ENCODE assay signal across 25 mouse cellular contexts in the genomic region with DNA sequence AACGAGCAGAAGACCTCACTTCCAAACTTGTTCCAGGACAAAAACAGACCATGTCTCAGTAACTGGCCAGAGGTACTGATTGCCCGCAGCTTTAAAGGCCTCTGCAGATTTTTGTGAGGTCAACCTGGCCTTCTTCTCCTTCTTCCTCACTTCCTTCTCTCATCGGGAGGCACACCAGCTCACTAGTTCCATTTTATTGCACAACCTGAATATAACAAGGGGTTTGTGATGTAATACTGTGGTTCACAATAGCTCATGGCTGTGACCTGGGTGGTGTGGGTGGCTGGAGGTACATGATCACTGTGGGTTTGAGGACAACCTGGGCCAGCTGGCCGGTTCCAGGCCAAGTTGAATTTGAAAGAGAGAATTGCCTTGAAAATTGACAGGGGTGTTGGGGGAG. TPM values are rescaled to one million over a fixed set of nuclear protein-coding genes. Genes with fewer than 3 reads are reported as not detected.
A peak's percentile ranks its signal among the peaks of the same experiment; 100 is the strongest.
DNase-seq lines count a peak whose midpoint lies in the region; ATAC-seq lines count a peak whose summit lies in the region.
"Had no signal": no experiment of that assay in that cellular context is flagged by ENCODE, and none has a peak within 500 bp of the region (broad histone marks: within the 10 kb centered on the region; RNA-seq: fewer than 3 reads in every experiment).

No protein-coding gene starts in this region.

- ATAC-seq in granulocyte monocyte progenitor cell, adult 5-6 weeks (replicated peaks; ENCODE audit: poor library complexity, severe bottlenecking): peak; percentile 98
- peak; percentile 86 for ATAC-seq in megakaryocyte progenitor cell, adult 5-6 weeks (replicated peaks; ENCODE audit: poor library complexity)
- no peak for ATAC-seq in erythroid progenitor cell, adult 5-6 weeks (replicated peaks; ENCODE audit: low FRiP score, poor library complexity, severe bottlenecking)
- ATAC-seq: forebrain, embryonic 14.5 days; forebrain, embryonic 16.5 days had no signal

- DNase-seq in adrenal gland, adult 2 months: peak; percentile 26
- no peak for DNase-seq in adrenal gland, postnatal 25 days
- DNase-seq in 416B (ENCODE audit: low read depth): peak; percentile 65
- no peak for DNase-seq in cerebellum, postnatal 10 days
- DNase-seq: adrenal gland, postnatal 10 days; adrenal gland, postnatal 36 days; cerebellum, adult 11-12 months; cerebellum, adult 2 months; cerebellum, adult 9-10 months; cerebellum, postnatal 14 days; cerebellum, postnatal 36 days had no signal

RNA-seq across cellular contexts. Expression of a gene that starts 31.1 kb away (rescaled TPM):
- total RNA-seq in adrenal gland, adult 2 months (2021): 100 to 1,000 TPM; 119 to 172 TPM
- polyA plus RNA-seq in adrenal gland, adult 2 months (2012; rRNA removed): 489 and 541 TPM in 2 replicates
- total RNA-seq in adrenal gland, postnatal 25 days (2021): 97.3 and 130 TPM in 2 replicates
- 0.80 and 4.3 TPM in 2 replicates for total RNA-seq in granulocyte monocyte progenitor cell, adult 5-6 weeks (2014; fragmentation: Nextera tagmentation)
- total RNA-seq in granulocyte monocyte progenitor cell, adult 5-6 weeks (2017): 0.65 and 4.6 TPM in 2 replicates
- total RNA-seq in megakaryocyte progenitor cell, adult 5-6 weeks (2015): 1.5 and 1.7 TPM in 2 replicates
- total RNA-seq in megakaryocyte progenitor cell, adult 5-6 weeks (2017): 0.83 and 0.98 TPM in 2 replicates
- not detected in 2 replicates for total RNA-seq in erythroid progenitor cell, adult 5-6 weeks (2015; ENCODE audit: low replicate concordance)
- total RNA-seq in erythroid progenitor cell, adult 5-6 weeks (2017; ENCODE audit: low replicate concordance): not detected in 2 replicates

RNA-seq across cellular contexts. Expression of a gene that starts 39.8 kb away (rescaled TPM):
- 100 to 1,000 TPM; 100 to 101 TPM for total RNA-seq in adrenal gland, adult 2 months (2021)
- 52.2 and 58.9 TPM in 2 replicates for polyA plus RNA-seq in adrenal gland, adult 2 months (2012; rRNA removed)
- 130 and 144 TPM in 2 replicates for total RNA-seq in adrenal gland, postnatal 25 days (2021)
- 76.3 and 119 TPM in 2 replicates for total RNA-seq in granulocyte monocyte progenitor cell, adult 5-6 weeks (2014; fragmentation: Nextera tagmentation)
- total RNA-seq in granulocyte monocyte progenitor cell, adult 5-6 weeks (2017): 132 and 151 TPM in 2 replicates
- 91.5 and 96.8 TPM in 2 replicates for total RNA-seq in megakaryocyte progenitor cell, adult 5-6 weeks (2015)
- total RNA-seq in megakaryocyte progenitor cell, adult 5-6 weeks (2017): 107 and 151 TPM in 2 replicates
- 167 and 183 TPM in 2 replicates for total RNA-seq in erythroid progenitor cell, adult 5-6 weeks (2015; ENCODE audit: low replicate concordance)
- total RNA-seq in erythroid progenitor cell, adult 5-6 weeks (2017; ENCODE audit: low replicate concordance): 154 and 178 TPM in 2 replicates

RNA-seq across cellular contexts. Expression of a gene that starts 59.0 kb away (rescaled TPM):
- not detected for total RNA-seq in adrenal gland, adult 2 months (2021)
- 0.67 TPM in 1 of 2 replicates, not detected in the other for polyA plus RNA-seq in adrenal gland, adult 2 months (2012; rRNA removed)
- not detected in 2 replicates for total RNA-seq in adrenal gland, postnatal 25 days (2021)
- total RNA-seq in granulocyte monocyte progenitor cell, adult 5-6 weeks (2014; fragmentation: Nextera tagmentation): not detected in 2 replicates
- not detected in 2 replicates for total RNA-seq in granulocyte monocyte progenitor cell, adult 5-6 weeks (2017)
- total RNA-seq in megakaryocyte progenitor cell, adult 5-6 weeks (2015): not detected in 2 replicates
- not detected in 2 replicates for total RNA-seq in megakaryocyte progenitor cell, adult 5-6 weeks (2017)
- total RNA-seq in erythroid progenitor cell, adult 5-6 weeks (2015; ENCODE audit: low replicate concordance): not detected in 2 replicates
- total RNA-seq in erythroid progenitor cell, adult 5-6 weeks (2017; ENCODE audit: low replicate concordance): not detected in 2 replicates
- total RNA-seq: adrenal gland, postnatal 10 days; adrenal gland, postnatal 36 days; ES-E14; MEL had no signal
- polyA plus RNA-seq: C2C12; cerebellum, adult 2 months; cortical plate, adult 2 months; embryonic facial prominence, embryonic 10.5 days; embryonic facial prominence, embryonic 12.5 days; forebrain, embryonic 10.5 days; forebrain, embryonic 12.5 days; forebrain, embryonic 14.5 days; forebrain, embryonic 16.5 days; frontal cortex, adult 2 months had no signal

Comparison
In these comparisons a context has a peak if more than half of its experiments do, and no peak if none do; other contexts are left out.
1. DNase-seq: peak in adrenal gland, adult 2 months (single experiment) and 416B (single experiment); none in adrenal gland, postnatal 25 days (single experiment) and cerebellum, postnatal 10 days (0 of 2).
2. RNA of a gene that starts 31.1 kb away (total RNA-seq): 119 to 172 TPM in adrenal gland, adult 2 months and 97.3 to 130 TPM in adrenal gland, postnatal 25 days; 0.65 to 4.6 TPM in granulocyte monocyte progenitor cell, adult 5-6 weeks, 0.83 to 1.7 TPM in megakaryocyte progenitor cell, adult 5-6 weeks and not detected in erythroid progenitor cell, adult 5-6 weeks; every median in the first group is over 10 times any median in the second.